ENCODE assay signal across 28 mouse cellular contexts in the genomic region with DNA sequence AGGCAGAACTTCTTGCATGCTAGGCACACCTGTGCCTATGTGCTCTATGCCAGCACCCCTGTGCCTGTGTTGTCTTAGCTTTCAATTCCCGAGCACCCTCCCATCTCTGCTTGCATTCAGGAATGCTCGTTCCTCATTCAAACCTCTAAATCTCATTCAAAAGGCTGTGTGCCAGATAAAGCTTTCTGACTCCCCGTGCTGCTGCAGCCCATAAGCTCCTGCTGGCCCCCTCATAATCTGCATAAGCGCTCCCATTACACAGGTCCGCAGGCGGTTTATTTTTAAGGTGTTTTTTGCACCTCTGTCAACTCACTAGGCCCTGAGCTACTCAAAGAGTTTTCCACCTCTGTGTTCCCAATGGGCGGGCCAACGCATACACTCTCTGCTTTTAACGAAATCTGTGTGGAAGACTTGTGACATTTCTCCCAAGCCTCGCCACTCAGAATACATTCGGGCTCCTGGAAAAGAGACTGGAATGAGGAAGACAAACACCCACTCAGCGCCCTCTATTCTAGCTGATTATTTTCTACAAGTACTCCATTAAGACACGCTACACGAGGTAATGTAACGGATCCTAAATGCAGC. TPM values are rescaled to one million over a fixed set of nuclear protein-coding genes. Genes with fewer than 3 reads are reported as not detected.
DNase-seq lines count a peak whose midpoint lies in the region; ATAC-seq and TF ChIP-seq lines count a peak whose summit lies in the region.
"Had no signal": no experiment of that assay in that cellular context is flagged by ENCODE, and none has a peak within 500 bp of the region (broad histone marks: within the 10 kb centered on the region; RNA-seq: fewer than 3 reads in every experiment).

No protein-coding gene starts in this region.

- H3K4me3 ChIP-seq in lung, embryonic 16.5 days (ENCODE audit: low read length), result no peak overlapping the region
- no peak overlapping the region for H3K4me3 ChIP-seq in lung, adult 2 months (replicated peaks; ENCODE audit: extremely low read depth, low read depth, low read length)
- H3K4me3 ChIP-seq: embryonic facial prominence, embryonic 10.5 days; embryonic facial prominence, embryonic 15.5 days; forebrain, embryonic 12.5 days; heart, embryonic 10.5 days; heart, embryonic 15.5 days; liver, embryonic 12.5 days; midbrain, embryonic 13.5 days; neural tube, embryonic 13.5 days had no signal

- no peak for TF ChIP-seq POLR2A in lung, adult 2 months (IDR thresholded peaks at IDR 0.05; ENCODE audit: borderline replicate concordance, extremely low read depth, low read depth, low read length)

- DNase-seq in frontal cortex, adult 2 months (ENCODE audit: extremely low spot score in 1 of 2, low spot score in 1 of 2), result peak; percentile 61 to 66
- no peak for DNase-seq in frontal cortex, postnatal 14 days (ENCODE audit: low spot score in 2 of 2)
- no peak for DNase-seq in lung, adult 2 months
- peak; percentile 14 for DNase-seq in right cerebral cortex, postnatal 25 days
- DNase-seq in right cerebral cortex, postnatal 14 days, result no peak
- no peak for DNase-seq in layer of hippocampus, postnatal 25 days (ENCODE audit: extremely low spot score in 1 of 2, low spot score in 1 of 2)
- DNase-seq: adrenal gland, adult 2 months; cerebellum, adult 8-10 months; cerebellum, postnatal 25 days; forebrain, postnatal 0 days; gastrocnemius, postnatal 10 days; kidney, adult 11 months; kidney, postnatal 14 days; left cerebral cortex, postnatal 4 days; liver, postnatal 0 days; thymus, postnatal 4 days had no signal

- H3K4me1 ChIP-seq in lung, embryonic 16.5 days (replicated peaks; ENCODE audit: control insufficient read depth, insufficient read depth, low read length), result no peaks in the 10 kb centered on the region
- no peaks in the 10 kb centered on the region; the same call in 1 of the 2 replicates for H3K4me1 ChIP-seq in lung, adult 2 months (ENCODE audit: control insufficient read depth, insufficient read depth, low read length)
- H3K4me1 ChIP-seq: embryonic facial prominence, embryonic 10.5 days; embryonic facial prominence, embryonic 15.5 days; forebrain, embryonic 12.5 days; heart, embryonic 10.5 days; heart, embryonic 15.5 days; midbrain, embryonic 13.5 days; neural tube, embryonic 13.5 days had no signal

- 0 out of 2 replicates have a peak, but pooled peaks have one; percentile 34 for ATAC-seq in lung, embryonic 16.5 days (ENCODE audit: low read depth)
- ATAC-seq: activated CD4-positive, CD25-positive, alpha-beta regulatory T cell, adult 4 months; forebrain, postnatal 0 days; hindbrain, embryonic 16.5 days; liver, embryonic 12.5 days; liver, postnatal 0 days; midbrain, embryonic 13.5 days had no signal

- no peaks in the 10 kb centered on the region for H3K27me3 ChIP-seq in lung, embryonic 16.5 days (ENCODE audit: control insufficient read depth, insufficient read depth, low read depth, low read length)
- H3K27me3 ChIP-seq: embryonic facial prominence, embryonic 15.5 days; forebrain, embryonic 12.5 days; heart, embryonic 15.5 days; liver, embryonic 12.5 days; midbrain, embryonic 13.5 days; neural tube, embryonic 13.5 days had no signal

- no peak for TF ChIP-seq CTCF in lung, adult 2 months (IDR thresholded peaks at IDR 0.05; ENCODE audit: insufficient read depth, low read length)

- no peaks in the 10 kb centered on the region for H3K9me3 ChIP-seq in lung, embryonic 16.5 days (ENCODE audit: control insufficient read depth, low read length)
- H3K9me3 ChIP-seq: embryonic facial prominence, embryonic 10.5 days; embryonic facial prominence, embryonic 15.5 days; forebrain, embryonic 12.5 days; heart, embryonic 10.5 days; heart, embryonic 15.5 days; liver, embryonic 12.5 days; midbrain, embryonic 13.5 days; neural tube, embryonic 13.5 days had no signal

- no peak overlapping the region for H3K9ac ChIP-seq in lung, embryonic 16.5 days (ENCODE audit: low read length)
- H3K9ac ChIP-seq: embryonic facial prominence, embryonic 15.5 days; forebrain, embryonic 12.5 days; forebrain, postnatal 0 days; heart, embryonic 15.5 days; liver, embryonic 12.5 days; liver, postnatal 0 days; midbrain, embryonic 13.5 days; neural tube, embryonic 13.5 days had no signal

- WGBS in lung, embryonic 16.5 days, result 67% methylated on average over 15 of the region's 15 CpGs
- WGBS in lung, adult 2 months, result 77% methylated on average over 15 of the region's 15 CpGs

- no peak overlapping the region for H3K27ac ChIP-seq in lung, embryonic 16.5 days (ENCODE audit: low read length)
- H3K27ac ChIP-seq: embryonic facial prominence, embryonic 10.5 days; embryonic facial prominence, embryonic 15.5 days; forebrain, embryonic 12.5 days; heart, embryonic 10.5 days; heart, embryonic 15.5 days; liver, embryonic 12.5 days; macrophage; midbrain, embryonic 13.5 days; neural tube, embryonic 13.5 days had no signal

- H3K36me3 ChIP-seq in lung, embryonic 16.5 days (ENCODE audit: control insufficient read depth, insufficient read depth, low read length), result peaks cover 4% of the 10 kb centered on the region

- no peak overlapping the region for H3K4me2 ChIP-seq in lung, embryonic 16.5 days (ENCODE audit: low read depth, low read length)
- H3K4me2 ChIP-seq: embryonic facial prominence, embryonic 15.5 days; forebrain, embryonic 12.5 days; heart, embryonic 15.5 days; liver, embryonic 12.5 days; midbrain, embryonic 13.5 days; neural tube, embryonic 13.5 days had no signal

RNA-seq across cellular contexts. Expression of gene Rexo2, which starts 7.9 kb away (rescaled TPM):
- polyA plus RNA-seq in frontal cortex, adult 2 months (2012; rRNA removed), result 159 and 176 TPM in 2 replicates
- polyA plus RNA-seq in lung, embryonic 16.5 days (2015; fragmentation: Nextera tagmentation; extraction: Ambion mirVana), result 103 and 106 TPM in 2 replicates
- 64.0 and 77.6 TPM in 2 replicates for polyA plus RNA-seq in lung, adult 2 months (2012; rRNA removed)
- 10 to 100 TPM; 89.7 to 95.9 TPM for total RNA-seq in layer of hippocampus, postnatal 25 days (2021)

RNA-seq across cellular contexts. Expression of gene Rbm7, which starts 22.6 kb away (rescaled TPM):
- polyA plus RNA-seq in frontal cortex, adult 2 months (2012; rRNA removed), result 32.4 and 36.4 TPM in 2 replicates
- 130 and 137 TPM in 2 replicates for polyA plus RNA-seq in lung, embryonic 16.5 days (2015; fragmentation: Nextera tagmentation; extraction: Ambion mirVana)
- 18.7 and 25.2 TPM in 2 replicates for polyA plus RNA-seq in lung, adult 2 months (2012; rRNA removed)
- 10 to 100 TPM; 37.8 to 38.6 TPM for total RNA-seq in layer of hippocampus, postnatal 25 days (2021)

RNA-seq across cellular contexts. Expression of gene Gm5617, which starts 22.7 kb away (rescaled TPM):
- 12.4 and 20.9 TPM in 2 replicates for polyA plus RNA-seq in frontal cortex, adult 2 months (2012; rRNA removed)
- polyA plus RNA-seq in lung, embryonic 16.5 days (2015; fragmentation: Nextera tagmentation; extraction: Ambion mirVana), result 30.1 and 34.5 TPM in 2 replicates
- polyA plus RNA-seq in lung, adult 2 months (2012; rRNA removed), result 58.5 and 60.2 TPM in 2 replicates
- total RNA-seq in layer of hippocampus, postnatal 25 days (2021), result 10 to 100 TPM; 11.7 to 14.2 TPM

Comparison
In these comparisons a context has a peak if more than half of its experiments do, and no peak if none do; other contexts are left out.
1. DNase-seq: peak in frontal cortex, adult 2 months (2 of 2) and right cerebral cortex, postnatal 25 days (single experiment); none in frontal cortex, postnatal 14 days (0 of 2), lung, adult 2 months (single experiment), right cerebral cortex, postnatal 14 days (single experiment) and layer of hippocampus, postnatal 25 days (0 of 2).